Mouse (Mus musculus) heart, embryonic 16.5 days (tissue): ENCODE measurements around the gene Nmi. TPM values are rescaled to one million over a fixed set of nuclear protein-coding genes. Genes with fewer than 3 reads are reported as not detected.

Source experiments
- ATAC-seq: fragments of 200-750 bp; cut with Nextera tagmentation; replicated peaks from 2 replicates; pipeline ENCODE4 v1.8.0; 2017; ENCODE audit warnings: moderate number of reproducible peaks; ENCODE audit not compliant: insufficient read depth, low FRiP score; ENCODE audit errors: extremely low read depth
- H3K27ac ChIP-seq: fragments of 300-500 bp; sonication (generic); 2 replicates; pipeline ENCODE4 v1.5.1; 2014; ENCODE audit warnings: mild to moderate bottlenecking, low read length, control low read depth, moderate library complexity
- H3K27me3 ChIP-seq: fragments of 300-500 bp; sonication (generic); 2 replicates; pipeline ENCODE4 v1.6.1; 2014; ENCODE audit warnings: low read length, mixed read lengths; ENCODE audit not compliant: control insufficient read depth, insufficient read depth
- H3K36me3 ChIP-seq: fragments of 300-500 bp; sonication (generic); 2 replicates; pipeline ENCODE4 v1.6.1; 2014; ENCODE audit not compliant: control insufficient read depth, insufficient read depth
- H3K4me1 ChIP-seq: fragments of 300-500 bp; sonication (generic); 2 replicates; pipeline ENCODE4 v1.6.1; 2014; ENCODE audit warnings: low read length, mixed read lengths; ENCODE audit not compliant: control insufficient read depth, insufficient read depth
- H3K4me2 ChIP-seq: fragments of 300-500 bp; sonication (generic); 2 replicates; pipeline ENCODE4 v1.6.1; 2014; ENCODE audit warnings: low read depth, mild to moderate bottlenecking, control low read depth, low read length
- H3K4me3 ChIP-seq: fragments of 300-500 bp; sonication (generic); 2 replicates; pipeline ENCODE4 v1.5.1; 2014; ENCODE audit warnings: mild to moderate bottlenecking, control low read depth, low read length
- H3K9ac ChIP-seq: fragments of 300-500 bp; sonication (generic); 2 replicates; pipeline ENCODE4 v1.6.1; 2014; ENCODE audit warnings: low read length, control low read depth
- H3K9me3 ChIP-seq: fragments of 300-500 bp; sonication (generic); replicated peaks from 2 replicates; pipeline ENCODE4 v1.6.1; 2016; ENCODE audit warnings: low read length; ENCODE audit not compliant: control insufficient read depth
- WGBS: fragments of 180-500 bp; shearing (Covaris S2); extraction: QIAGEN DNeasy Blood & Tissue Kit; methylation state at CpG from one replicate; pipeline ENCODE4 v1.1.7; 2014; 5-methylcytosine and 5-hydroxymethylcytosine counted together
- polyA plus RNA-seq: library from polyadenylated mRNA; unstranded; fragments of >200 nt; fragmentation: Nextera tagmentation; extraction: Ambion mirVana; gene quantifications from 2 replicates; pipeline ENCODE4 v1.2.1, GENCODE M21; 2015

The Nmi gene
- polyA plus RNA-seq, 1 experiment from 2014 or later = 21.9 TPM

GRCm38 (mm10) chr2:51907538-51908110 is 65.7 kb downstream of the Nmi start:
- no peak for ATAC-seq

GRCm38 (mm10) chr2:51905637-51906036 is 67.7 kb downstream of the Nmi start:
- Histone ChIP-seq H3K4me2 (no peak overlapping the region), H3K27me3 (no peaks in the 10 kb centered on the region), H3K27ac (no peak overlapping the region), H3K36me3 (no peaks in the 10 kb centered on the region), H3K9me3 (no peaks in the 10 kb centered on the region), H3K4me1 (no peaks in the 10 kb centered on the region), H3K4me3 (no peak overlapping the region), H3K9ac (no peak overlapping the region)
- 78% methylated on average over 8 of the region's 8 CpGs for WGBS
- no peak for ATAC-seq

More at GRCm38 (mm10) chr2:51907538-51908110, 65.7 kb downstream of the Nmi start:
- 69% methylated on average over 4 of the region's 4 CpGs for WGBS
- H3K27ac ChIP-seq = no peak overlapping the region
- no peaks in the 10 kb centered on the region for H3K36me3 ChIP-seq
- no peak overlapping the region for H3K9ac ChIP-seq
- H3K4me3 ChIP-seq = no peak overlapping the region
- H3K4me1 ChIP-seq = no peaks in the 10 kb centered on the region
- no peaks in the 10 kb centered on the region for H3K27me3 ChIP-seq
- no peaks in the 10 kb centered on the region for H3K9me3 ChIP-seq
- H3K4me2 ChIP-seq = no peak overlapping the region

Other genes starting within 250 kb of the Nmi start
- gene Rbm43, start 38.3 kb downstream of the Nmi start, polyA plus RNA-seq = 15.0 and 18.5 TPM in 2 replicates
- gene Tnfaip6, start 64.5 kb upstream of the Nmi start, polyA plus RNA-seq = 2.2 and 3.1 TPM in 2 replicates
- gene Rif1, start 99.3 kb upstream of the Nmi start, polyA plus RNA-seq = 13.7 and 18.1 TPM in 2 replicates